Mouse (Mus musculus): Measurements from ENCODE around the gene Mt1.

GRCm38 (mm10) chr8:94130126-94130525 lies 48.8 kb upstream of the Mt1 start:
- no peak for TF ChIP-seq CTCF (IDR thresholded peaks at IDR 0.05; ENCODE audit: control insufficient read depth, insufficient read depth, insufficient read length)
- no peak for TF ChIP-seq MYOG (IDR thresholded peaks at IDR 0.05; ENCODE audit: control insufficient read depth, extremely low read depth, insufficient read length)
- TF ChIP-seq MAX (IDR thresholded peaks at IDR 0.05): no peak
- TF ChIP-seq MYOD1 (IDR thresholded peaks at IDR 0.05; ENCODE audit: control insufficient read depth, insufficient read length, low read depth): no peak

Data from C2C12 (cell line).